Mouse (Mus musculus) hindbrain, embryonic 13.5 days (tissue): ENCODE data around the gene Cbx4. TPM values are rescaled to one million over a fixed set of nuclear protein-coding genes. Genes with fewer than 3 reads are reported as not detected.

Experiments
- ATAC-seq: fragments of 200-750 bp; cut with Nextera tagmentation; 2 replicates; pipeline ENCODE4 v1.8.0; 2017; ENCODE audit warnings: moderate TSS enrichment; ENCODE audit not compliant: low FRiP score
- H3K27ac ChIP-seq: fragments of 300-500 bp; sonication (generic); 2 replicates; pipeline ENCODE4 v1.5.1; 2015; ENCODE audit warnings: inconsistent platforms, mild to moderate bottlenecking, moderate library complexity
- H3K27me3 ChIP-seq: fragments of 300-500 bp; sonication (generic); 2 replicates; pipeline ENCODE4 v1.6.1; 2015; ENCODE audit warnings: mild to moderate bottlenecking, inconsistent platforms
- H3K36me3 ChIP-seq: fragments of 300-500 bp; sonication (generic); 2 replicates; pipeline ENCODE4 v1.6.1; 2015; ENCODE audit warnings: mild to moderate bottlenecking, inconsistent platforms
- H3K4me1 ChIP-seq: fragments of 300-500 bp; sonication (generic); replicated peaks from 2 replicates; pipeline ENCODE4 v1.6.1; 2015; ENCODE audit warnings: inconsistent platforms
- H3K4me2 ChIP-seq: fragments of 300-500 bp; sonication (generic); 2 replicates; pipeline ENCODE4 v1.6.1; 2015; ENCODE audit warnings: inconsistent platforms, mild to moderate bottlenecking, moderate library complexity
- H3K4me3 ChIP-seq: fragments of 300-500 bp; sonication (generic); 2 replicates; pipeline ENCODE4 v1.5.1; 2015; ENCODE audit warnings: mild to moderate bottlenecking, inconsistent platforms
- H3K9ac ChIP-seq: fragments of 300-500 bp; sonication (generic); 2 replicates; pipeline ENCODE4 v1.6.1; 2015; ENCODE audit warnings: mild to moderate bottlenecking, inconsistent platforms
- H3K9me3 ChIP-seq: fragments of 300-500 bp; sonication (generic); 2 replicates; pipeline ENCODE4 v1.6.1; 2016; ENCODE audit warnings: inconsistent platforms
- WGBS: fragments of 180-500 bp; shearing (Covaris S2); methylation state at CpG from one replicate; pipeline ENCODE4 v1.1.7; 2015; 5-methylcytosine and 5-hydroxymethylcytosine counted together
- polyA plus RNA-seq: library from polyadenylated mRNA; unstranded; fragments of >200 nt; fragmentation: Nextera tagmentation; extraction: Ambion mirVana; gene quantifications from 2 replicates; pipeline ENCODE4 v1.2.1, GENCODE M21; 2015

Cbx4 gene
- polyA plus RNA-seq, 1 experiment from 2014 or later = 14.1 TPM

- H3K4me1 ChIP-seq = peaks cover 73% of the 10 kb centered on the region
- no peak overlapping the region for H3K27ac ChIP-seq
- peak overlapping the region; percentile 80 for H3K4me3 ChIP-seq
- peak overlapping the region; percentile 43 for H3K4me2 ChIP-seq
- H3K36me3 ChIP-seq = peaks cover 35% of the 10 kb centered on the region
- peaks cover 45% of the 10 kb centered on the region for H3K27me3 ChIP-seq
- ATAC-seq = no peak
- no peaks in the 10 kb centered on the region for H3K9me3 ChIP-seq
- WGBS = 23% methylated on average over 45 of the region's 47 CpGs
- H3K9ac ChIP-seq = peak overlapping the region; percentile 63
Observed at GRCm38 (mm10) chr11:119081148-119081838, 4.7 kb downstream of the Cbx4 start.

GRCm38 (mm10) chr11:119080461-119081147, 5.4 kb downstream of the Cbx4 start:
- H3K27ac ChIP-seq = no peak overlapping the region
- WGBS = 24% methylated on average over 33 of the region's 33 CpGs
- H3K4me1 ChIP-seq = peaks cover 73% of the 10 kb centered on the region
- ATAC-seq = no peak
- H3K36me3 ChIP-seq = peaks cover 35% of the 10 kb centered on the region
- peak overlapping the region; percentile 43 for H3K4me2 ChIP-seq
- H3K9ac ChIP-seq = peak overlapping the region; percentile 63
- peak overlapping the region; percentile 80 for H3K4me3 ChIP-seq
- no peaks in the 10 kb centered on the region for H3K9me3 ChIP-seq
- peaks cover 50% of the 10 kb centered on the region for H3K27me3 ChIP-seq

DNA sequence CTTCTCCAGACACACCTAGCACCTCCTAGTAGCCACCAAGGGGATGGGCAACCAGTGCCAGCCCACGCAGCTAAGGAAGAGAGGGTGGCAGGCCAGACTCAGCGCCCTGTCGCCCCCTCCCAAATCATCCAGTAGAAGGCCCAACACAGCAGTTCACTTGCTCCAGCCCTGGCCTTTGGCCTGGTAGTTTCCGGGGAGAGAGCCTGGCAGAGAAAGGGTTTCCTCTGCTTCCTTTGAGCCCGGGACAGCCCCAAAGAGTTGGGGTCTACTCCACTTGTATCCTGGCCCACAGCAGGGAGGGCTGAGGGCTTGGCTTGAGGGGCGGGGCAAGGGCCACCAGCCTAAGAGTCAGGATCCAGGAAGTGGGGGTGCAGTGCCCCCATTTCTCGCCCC, 6.6 kb downstream of the Cbx4 start:
- H3K36me3 ChIP-seq = peaks cover 35% of the 10 kb centered on the region
- peak overlapping the region; percentile 51 for H3K9ac ChIP-seq
- 37% methylated on average over 7 of the region's 7 CpGs for whole genome bisulfite sequencing
- no peaks in the 10 kb centered on the region for H3K9me3 ChIP-seq
- ATAC-seq = no peak
- H3K4me2 ChIP-seq = peak overlapping the region; percentile 40
- H3K27ac ChIP-seq = peak overlapping the region; percentile 69
- H3K4me3 ChIP-seq = 0 out of 2 replicates have a peak overlapping the region, but pooled peaks have one; percentile 1
- peaks cover 69% of the 10 kb centered on the region for H3K4me1 ChIP-seq
- H3K27me3 ChIP-seq = peaks cover 56% of the 10 kb centered on the region

DNA sequence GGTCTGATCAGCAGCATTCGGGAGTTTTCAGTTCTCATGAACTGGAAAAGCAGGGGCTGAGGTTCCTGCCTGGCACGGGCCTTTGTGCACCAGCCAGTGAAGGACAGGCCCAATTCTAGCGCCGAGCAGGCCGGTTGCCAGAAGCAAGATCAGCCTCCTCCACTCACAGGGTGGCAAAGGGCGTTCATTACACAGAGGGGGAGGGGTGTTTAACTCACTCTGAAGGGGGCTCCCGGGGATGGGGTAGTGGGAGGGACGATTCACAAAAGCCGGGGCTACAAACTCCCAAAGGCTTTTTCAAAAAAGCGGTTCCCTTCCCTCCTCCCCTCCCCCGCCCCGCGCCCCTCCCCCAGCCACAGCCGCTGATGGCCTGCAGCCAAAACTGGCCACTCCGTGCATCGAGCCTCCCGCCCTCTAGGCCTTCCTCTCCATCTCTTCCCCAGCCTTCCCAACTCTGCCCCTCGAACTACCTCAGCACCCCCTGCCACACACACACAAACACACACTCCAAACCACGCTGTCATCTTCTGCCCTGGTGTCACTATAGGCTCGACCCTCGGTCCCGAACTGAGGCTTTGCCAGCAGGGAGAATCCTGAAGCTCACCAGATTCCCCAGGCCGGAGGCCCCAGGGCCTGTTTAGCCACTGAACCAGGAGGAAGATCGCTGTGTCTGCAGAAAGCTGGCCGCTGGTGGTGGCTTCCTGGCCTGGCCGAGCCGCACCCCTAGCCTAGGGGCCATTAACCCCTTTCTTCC, 7.2 kb downstream of the Cbx4 start:
- H3K4me3 ChIP-seq = 0 out of 2 replicates have a peak overlapping the region, but pooled peaks have one; percentile 1
- 5% methylated on average over 27 of the region's 27 CpGs for WGBS
- peaks cover 35% of the 10 kb centered on the region for H3K36me3 ChIP-seq
- ATAC-seq = peak; percentile 58; the same call in 1 of the 2 replicates
- peaks cover 68% of the 10 kb centered on the region for H3K4me1 ChIP-seq
- H3K27ac ChIP-seq = peak overlapping the region; percentile 75
- peaks cover 60% of the 10 kb centered on the region for H3K27me3 ChIP-seq
- no peaks in the 10 kb centered on the region for H3K9me3 ChIP-seq
- peak overlapping the region; percentile 51 for H3K9ac ChIP-seq
- H3K4me2 ChIP-seq = peak overlapping the region; percentile 40

DNA sequence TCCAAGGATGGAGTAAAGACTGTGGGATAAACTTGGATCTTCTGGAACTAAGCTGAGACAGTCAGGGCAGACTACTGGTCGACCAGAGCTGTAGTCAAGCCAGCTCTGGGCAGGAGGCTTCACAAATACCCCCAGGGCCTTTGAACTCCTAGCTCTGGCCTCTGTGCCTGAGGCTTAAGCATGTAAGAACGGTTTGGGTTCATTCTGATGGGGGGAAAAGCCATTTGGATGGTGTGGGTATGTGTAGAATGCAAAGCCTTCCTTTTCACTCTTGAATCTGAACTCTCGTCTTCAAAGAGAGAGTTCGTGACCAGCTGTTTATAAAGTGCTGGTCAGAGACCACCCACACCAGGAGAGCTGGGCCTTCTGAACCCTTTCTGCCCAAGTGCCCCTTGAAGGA, 8.3 kb downstream of the Cbx4 start:
- ATAC-seq = no peak
- Histone ChIP-seq H3K27ac (no peak overlapping the region), H3K9ac (no peak overlapping the region), H3K36me3 (peaks cover 32% of the 10 kb centered on the region), H3K4me2 (no peak overlapping the region), H3K27me3 (peaks cover 59% of the 10 kb centered on the region), H3K4me1 (peaks cover 68% of the 10 kb centered on the region), H3K9me3 (no peaks in the 10 kb centered on the region), H3K4me3 (no peak overlapping the region)
- WGBS = 79% methylated on average over 4 of the region's 4 CpGs

DNA sequence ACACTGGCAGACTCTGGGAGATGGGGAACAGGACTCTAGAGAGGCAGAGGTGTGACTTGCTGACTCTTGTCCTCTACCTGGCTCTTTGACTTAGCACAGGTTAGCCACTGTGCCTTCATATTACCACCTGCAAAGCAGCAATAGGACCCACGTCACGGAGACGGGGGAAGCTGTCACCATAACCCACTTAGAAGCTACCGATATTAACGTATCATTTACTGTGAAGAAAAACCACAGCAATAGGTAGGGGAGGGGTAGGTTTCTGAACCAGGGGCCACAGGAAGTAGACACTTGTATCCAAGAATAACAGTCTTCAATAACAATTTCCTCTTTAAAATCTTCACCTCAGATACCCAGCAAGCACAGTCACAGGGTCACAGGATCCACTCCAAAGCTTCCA, 10.2 kb downstream of the Cbx4 start:
- WGBS = 96% methylated on average over 5 of the region's 5 CpGs
- peaks cover 51% of the 10 kb centered on the region for H3K27me3 ChIP-seq

GRCm38 (mm10) chr11:119073876-119074433, 12.1 kb downstream of the Cbx4 start:
- Histone ChIP-seq H3K27me3 (peaks cover 41% of the 10 kb centered on the region), H3K9me3 (no peaks in the 10 kb centered on the region), H3K4me3 (no peak overlapping the region), H3K9ac (0 out of 2 replicates have a peak overlapping the region, but pooled peaks have one; percentile 19), H3K4me2 (no peak overlapping the region), H3K27ac (peak overlapping the region; percentile 35; the same call in 1 of the 2 replicates), H3K36me3 (peaks cover 8% of the 10 kb centered on the region; the same call in 1 of the 2 replicates), H3K4me1 (peaks cover 34% of the 10 kb centered on the region)
- 70% methylated on average over 6 of the region's 6 CpGs for WGBS
- ATAC-seq = no peak

More for the DNA sequence above, 10.2 kb downstream of the Cbx4 start:
- no peak for ATAC-seq
- Histone ChIP-seq H3K27ac (no peak overlapping the region), H3K9ac (no peak overlapping the region), H3K4me2 (no peak overlapping the region), H3K36me3 (peaks cover 13% of the 10 kb centered on the region), H3K4me1 (peaks cover 51% of the 10 kb centered on the region), H3K4me3 (no peak overlapping the region), H3K9me3 (no peaks in the 10 kb centered on the region)

- Histone ChIP-seq H3K4me2 (no peak overlapping the region), H3K9ac (0 out of 2 replicates have a peak overlapping the region, but pooled peaks have one; percentile 13), H3K4me3 (no peak overlapping the region), H3K4me1 (peaks cover 25% of the 10 kb centered on the region), H3K36me3 (peaks cover 5% of the 10 kb centered on the region; the same call in 1 of the 2 replicates), H3K9me3 (no peaks in the 10 kb centered on the region), H3K27ac (no peak overlapping the region), H3K27me3 (peaks cover 39% of the 10 kb centered on the region)
- WGBS = 64% methylated on average over 6 of the region's 6 CpGs
- no peak for ATAC-seq
Observed at GRCm38 (mm10) chr11:119072986-119073385, 13.0 kb downstream of the Cbx4 start.

DNA sequence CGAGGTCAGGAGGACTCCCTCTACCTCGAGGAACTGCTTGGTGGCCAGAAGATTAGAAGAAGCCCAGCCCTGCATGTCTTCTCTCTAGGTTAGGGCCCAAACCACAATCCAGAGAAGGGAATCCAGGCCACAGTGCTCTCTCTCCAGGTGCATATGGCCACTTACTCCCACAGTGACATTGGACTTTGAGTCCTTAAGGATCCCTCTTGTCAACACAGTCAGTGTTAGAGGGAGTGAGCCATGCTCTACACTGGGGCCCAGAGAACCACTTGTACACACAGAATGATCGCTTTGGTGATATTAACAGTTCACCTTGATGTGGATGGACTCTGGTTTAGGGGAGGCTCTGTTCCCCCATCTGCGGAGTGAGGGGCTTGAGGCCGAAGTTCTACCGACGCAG, 13.8 kb downstream of the Cbx4 start:
- no peak overlapping the region; the same call in 1 of the 2 replicates for H3K9ac ChIP-seq
- H3K27me3 ChIP-seq = peaks cover 39% of the 10 kb centered on the region
- H3K9me3 ChIP-seq = no peaks in the 10 kb centered on the region
- H3K4me3 ChIP-seq = no peak overlapping the region
- no peak overlapping the region for H3K4me2 ChIP-seq
- 84% methylated on average over 7 of the region's 7 CpGs for WGBS
- H3K36me3 ChIP-seq = no peaks in the 10 kb centered on the region
- H3K4me1 ChIP-seq = peaks cover 19% of the 10 kb centered on the region
- no peak for ATAC-seq
- no peak overlapping the region for H3K27ac ChIP-seq

- 68% methylated on average over 7 of the region's 8 CpGs for WGBS
- Histone ChIP-seq H3K4me3 (no peak overlapping the region), H3K9me3 (no peaks in the 10 kb centered on the region), H3K27ac (no peak overlapping the region), H3K4me1 (no peaks in the 10 kb centered on the region), H3K36me3 (no peaks in the 10 kb centered on the region), H3K9ac (no peak overlapping the region), H3K27me3 (peaks cover 36% of the 10 kb centered on the region), H3K4me2 (no peak overlapping the region)
- no peak for ATAC-seq
Observed at GRCm38 (mm10) chr11:119066841-119067240, 19.2 kb downstream of the Cbx4 start.

GRCm38 (mm10) chr11:119059256-119059655, 26.8 kb downstream of the Cbx4 start:
- no peak overlapping the region for H3K27ac ChIP-seq
- no peak overlapping the region for H3K4me2 ChIP-seq
- H3K9ac ChIP-seq = no peak overlapping the region
- H3K4me1 ChIP-seq = peaks cover 46% of the 10 kb centered on the region
- peaks cover 83% of the 10 kb centered on the region for H3K27me3 ChIP-seq
- ATAC-seq = no peak
- no peak overlapping the region for H3K4me3 ChIP-seq
- H3K9me3 ChIP-seq = no peaks in the 10 kb centered on the region
- H3K36me3 ChIP-seq = no peaks in the 10 kb centered on the region
- WGBS = 11% methylated on average over 3 of the region's 3 CpGs
